Mouse (Mus musculus): Measurements from ENCODE around the gene Ppp4r3a. TPM values are rescaled to one million over a fixed set of nuclear protein-coding genes. Genes with fewer than 3 reads are reported as not detected.

Gene Ppp4r3a
- polyA plus RNA-seq, 1 experiment from 2014 or later: 68.5 TPM

GRCm38 (mm10) chr12:100994140-100995015 lies 89.1 kb downstream of the Ppp4r3a start:
- H3K4me1 ChIP-seq (ENCODE audit: control insufficient read depth, insufficient read depth, low read length): peaks cover 60% of the 10 kb centered on the region
- no peaks in the 10 kb centered on the region for H3K27me3 ChIP-seq (ENCODE audit: control insufficient read depth, insufficient read depth, low read length)
- H3K27ac ChIP-seq (ENCODE audit: low read depth, low read length): no peak overlapping the region
- 74% methylated on average over 3 of the region's 3 CpGs for WGBS
- no peak overlapping the region for H3K9ac ChIP-seq (ENCODE audit: low read length)
- no peak overlapping the region for H3K4me2 ChIP-seq
- no peak overlapping the region for H3K4me3 ChIP-seq (ENCODE audit: low read depth, low read length)
- DNase-seq (ENCODE audit: low spot score, missing footprints): no peak
- H3K36me3 ChIP-seq (ENCODE audit: control insufficient read depth, insufficient read depth, low read length): no peaks in the 10 kb centered on the region
- no peaks in the 10 kb centered on the region for H3K9me3 ChIP-seq (ENCODE audit: control insufficient read depth, low read length)
- no peak for ATAC-seq (ENCODE audit: low FRiP score)

- 83% methylated on average over 3 of the region's 3 CpGs for WGBS
- ATAC-seq (ENCODE audit: low FRiP score) (no peak), DNase-seq (ENCODE audit: low spot score, missing footprints) (no peak)
- no peak overlapping the region for H3K4me3 ChIP-seq (ENCODE audit: low read depth, low read length)
- H3K4me1 ChIP-seq (ENCODE audit: control insufficient read depth, insufficient read depth, low read length): peaks cover 58% of the 10 kb centered on the region
- H3K4me2 ChIP-seq: no peak overlapping the region
- no peak overlapping the region for H3K27ac ChIP-seq (ENCODE audit: low read depth, low read length)
- no peaks in the 10 kb centered on the region for H3K9me3 ChIP-seq (ENCODE audit: control insufficient read depth, low read length)
- H3K27me3 ChIP-seq (ENCODE audit: control insufficient read depth, insufficient read depth, low read length): no peaks in the 10 kb centered on the region
- H3K36me3 ChIP-seq (ENCODE audit: control insufficient read depth, insufficient read depth, low read length): no peaks in the 10 kb centered on the region
- H3K9ac ChIP-seq (ENCODE audit: low read length): no peak overlapping the region
Observed at GRCm38 (mm10) chr12:100993146-100993545, 90.4 kb downstream of the Ppp4r3a start.

GRCm38 (mm10) chr12:100992505-100992904 lies 91.0 kb downstream of the Ppp4r3a start:
- Histone ChIP-seq H3K9ac (ENCODE audit: low read length) (no peak overlapping the region), H3K36me3 (ENCODE audit: control insufficient read depth, insufficient read depth, low read length) (no peaks in the 10 kb centered on the region), H3K27me3 (ENCODE audit: control insufficient read depth, insufficient read depth, low read length) (no peaks in the 10 kb centered on the region), H3K4me2 (no peak overlapping the region), H3K4me1 (ENCODE audit: control insufficient read depth, insufficient read depth, low read length) (peaks cover 53% of the 10 kb centered on the region), H3K9me3 (ENCODE audit: control insufficient read depth, low read length) (no peaks in the 10 kb centered on the region), H3K27ac (ENCODE audit: low read depth, low read length) (no peak overlapping the region), H3K4me3 (ENCODE audit: low read depth, low read length) (no peak overlapping the region)
- no peak for ATAC-seq (ENCODE audit: low FRiP score)
- 91% methylated on average over 7 of the region's 7 CpGs for WGBS
- no peak for DNase-seq (ENCODE audit: low spot score, missing footprints)

- 81% methylated on average over 3 of the region's 3 CpGs for WGBS
- no peak overlapping the region for H3K4me3 ChIP-seq (ENCODE audit: low read depth, low read length)
Observed at GRCm38 (mm10) chr12:100991119-100991518, 92.4 kb downstream of the Ppp4r3a start.

GRCm38 (mm10) chr12:100990291-100990690 lies 93.2 kb downstream of the Ppp4r3a start:
- no peak overlapping the region for H3K27ac ChIP-seq (ENCODE audit: low read depth, low read length)
- peak; percentile 80 for ATAC-seq (ENCODE audit: low FRiP score)
- H3K9me3 ChIP-seq (ENCODE audit: control insufficient read depth, low read length): no peaks in the 10 kb centered on the region
- no peaks in the 10 kb centered on the region for H3K36me3 ChIP-seq (ENCODE audit: control insufficient read depth, insufficient read depth, low read length)
- H3K9ac ChIP-seq (ENCODE audit: low read length): no peak overlapping the region
- 21% methylated on average over 12 of the region's 12 CpGs for WGBS
- no peaks in the 10 kb centered on the region for H3K27me3 ChIP-seq (ENCODE audit: control insufficient read depth, insufficient read depth, low read length)
- H3K4me3 ChIP-seq (ENCODE audit: low read depth, low read length): no peak overlapping the region
- no peak overlapping the region for H3K4me2 ChIP-seq
- DNase-seq (ENCODE audit: low spot score, missing footprints): no peak
- peaks cover 31% of the 10 kb centered on the region for H3K4me1 ChIP-seq (ENCODE audit: control insufficient read depth, insufficient read depth, low read length)

More at GRCm38 (mm10) chr12:100991119-100991518, 92.4 kb downstream of the Ppp4r3a start:
- Histone ChIP-seq H3K4me2 (no peak overlapping the region), H3K36me3 (ENCODE audit: control insufficient read depth, insufficient read depth, low read length) (no peaks in the 10 kb centered on the region), H3K27ac (ENCODE audit: low read depth, low read length) (no peak overlapping the region), H3K9ac (ENCODE audit: low read length) (no peak overlapping the region), H3K4me1 (ENCODE audit: control insufficient read depth, insufficient read depth, low read length) (peaks cover 39% of the 10 kb centered on the region), H3K9me3 (ENCODE audit: control insufficient read depth, low read length) (no peaks in the 10 kb centered on the region), H3K27me3 (ENCODE audit: control insufficient read depth, insufficient read depth, low read length) (no peaks in the 10 kb centered on the region)
- ATAC-seq (ENCODE audit: low FRiP score) (no peak), DNase-seq (ENCODE audit: low spot score, missing footprints) (no peak)

- no peaks in the 10 kb centered on the region for H3K36me3 ChIP-seq (ENCODE audit: control insufficient read depth, insufficient read depth, low read length)
- no peak for DNase-seq (ENCODE audit: low spot score, missing footprints)
- H3K9ac ChIP-seq (ENCODE audit: low read length): no peak overlapping the region
- 69% methylated on average over 4 of the region's 4 CpGs for WGBS
- H3K4me2 ChIP-seq: no peak overlapping the region
- no peaks in the 10 kb centered on the region for H3K9me3 ChIP-seq (ENCODE audit: control insufficient read depth, low read length)
- ATAC-seq (ENCODE audit: low FRiP score): peak; percentile 25; the same call in 1 of the 2 replicates
- H3K4me1 ChIP-seq (ENCODE audit: control insufficient read depth, insufficient read depth, low read length): peaks cover 29% of the 10 kb centered on the region
- no peaks in the 10 kb centered on the region for H3K27me3 ChIP-seq (ENCODE audit: control insufficient read depth, insufficient read depth, low read length)
- H3K27ac ChIP-seq (ENCODE audit: low read depth, low read length): no peak overlapping the region
- H3K4me3 ChIP-seq (ENCODE audit: low read depth, low read length): no peak overlapping the region
Observed at GRCm38 (mm10) chr12:100989780-100990288, 93.7 kb downstream of the Ppp4r3a start.

MicroRNA genes within 50 kb of the gene (microRNA counts, 519-probe panel; counts per million panel counts)
- not detected for microRNA mmu-miR-1190

Small RNA genes within 50 kb of the gene (microRNA-seq; reads per million reads assigned to microRNA genes)
- gene Mir1190: not detected

Other genes starting within 250 kb of the Ppp4r3a start
- gene Gpr68, start 175.5 kb downstream of the Ppp4r3a start, polyA plus RNA-seq (2014; fragmentation: Nextera tagmentation; extraction: Ambion mirVana): 0.10 TPM in 1 of 2 replicates, not detected in the other
- 11.0 TPM in 2 replicates for gene Ccdc88c, start 54.6 kb downstream of the Ppp4r3a start, polyA plus RNA-seq (2014; fragmentation: Nextera tagmentation; extraction: Ambion mirVana)